Mouse (Mus musculus) kidney, embryonic 16.5 days (tissue): ENCODE data around the gene Pih1d1. TPM values are rescaled to one million over a fixed set of nuclear protein-coding genes. Genes with fewer than 3 reads are reported as not detected.

Experiments
- ATAC-seq: fragments of 200-750 bp; cut with Nextera tagmentation; 2 replicates; pipeline ENCODE4 v1.8.0; 2017; ENCODE audit warnings: moderate TSS enrichment; ENCODE audit not compliant: low FRiP score, low TSS enrichment
- H3K27ac ChIP-seq: fragments of 300-500 bp; sonication (generic); 2 replicates; pipeline ENCODE4 v1.5.1; 2014; ENCODE audit warnings: low read length
- H3K27me3 ChIP-seq: fragments of 300-500 bp; sonication (generic); 2 replicates; pipeline ENCODE4 v1.6.1; 2014; ENCODE audit warnings: low read length, control low read depth, mixed read lengths; ENCODE audit not compliant: insufficient read depth
- H3K36me3 ChIP-seq: fragments of 300-500 bp; sonication (generic); 2 replicates; pipeline ENCODE4 v1.6.1; 2014; ENCODE audit warnings: low read length, control low read depth, mixed read lengths; ENCODE audit not compliant: insufficient read depth
- H3K4me1 ChIP-seq: fragments of 300-500 bp; sonication (generic); 2 replicates; pipeline ENCODE4 v1.6.1; 2014; ENCODE audit warnings: low read length, control low read depth, mixed read lengths; ENCODE audit not compliant: insufficient read depth
- H3K4me2 ChIP-seq: fragments of 300-500 bp; sonication (generic); replicated peaks from 2 replicates; pipeline ENCODE4 v1.6.1; 2014; ENCODE audit warnings: low read depth, low read length
- H3K4me3 ChIP-seq: fragments of 300-500 bp; sonication (generic); 2 replicates; pipeline ENCODE4 v1.5.1; 2014; ENCODE audit warnings: mild to moderate bottlenecking, low read length
- H3K9ac ChIP-seq: fragments of 300-500 bp; sonication (generic); replicated peaks from 2 replicates; pipeline ENCODE4 v1.6.1; 2014; ENCODE audit warnings: low read length
- H3K9me3 ChIP-seq: fragments of 300-500 bp; sonication (generic); 2 replicates; pipeline ENCODE4 v1.6.1; 2016; ENCODE audit warnings: low read length, control low read depth
- WGBS: fragments of 180-500 bp; shearing (Covaris S2); extraction: QIAGEN DNeasy Blood & Tissue Kit; methylation state at CpG from one replicate; pipeline ENCODE4 v1.1.7; 2014; 5-methylcytosine and 5-hydroxymethylcytosine counted together
- polyA plus RNA-seq: library from polyadenylated mRNA; unstranded; fragments of >200 nt; fragmentation: Nextera tagmentation; extraction: Ambion mirVana; gene quantifications from 2 replicates; pipeline ENCODE4 v1.2.1, GENCODE M21; 2015

Gene Pih1d1
- polyA plus RNA-seq, 1 experiment from 2014 or later = 112 TPM

GRCm38 (mm10) chr7:45133446-45134159, 20.5 kb upstream of the Pih1d1 start:
- Histone ChIP-seq H3K27me3 (no peaks in the 10 kb centered on the region), H3K4me3 (no peak overlapping the region), H3K9me3 (no peaks in the 10 kb centered on the region), H3K4me2 (no peak overlapping the region), H3K9ac (no peak overlapping the region), H3K36me3 (no peaks in the 10 kb centered on the region), H3K4me1 (peaks cover 14% of the 10 kb centered on the region), H3K27ac (no peak overlapping the region)
- no peak for ATAC-seq
- WGBS = 75% methylated on average over 8 of the region's 8 CpGs

- H3K36me3 ChIP-seq = no peaks in the 10 kb centered on the region
- ATAC-seq = no peak
- no peak overlapping the region for H3K4me3 ChIP-seq
- no peaks in the 10 kb centered on the region for H3K27me3 ChIP-seq
- H3K4me2 ChIP-seq = no peak overlapping the region
- peaks cover 10% of the 10 kb centered on the region for H3K4me1 ChIP-seq
- H3K9me3 ChIP-seq = no peaks in the 10 kb centered on the region
- no peak overlapping the region for H3K27ac ChIP-seq
- no peak overlapping the region for H3K9ac ChIP-seq
- 11% methylated on average over 12 of the region's 12 CpGs for WGBS
Measured at GRCm38 (mm10) chr7:45134544-45135026, 19.5 kb upstream of the Pih1d1 start.

GRCm38 (mm10) chr7:45135370-45135769, 18.7 kb upstream of the Pih1d1 start:
- ATAC-seq = no peak
- H3K36me3 ChIP-seq = no peaks in the 10 kb centered on the region
- 0 out of 2 replicates have a peak overlapping the region, but pooled peaks have one; percentile 29 for H3K9ac ChIP-seq
- WGBS = 79% methylated on average over 3 of the region's 3 CpGs
- no peak overlapping the region for H3K27ac ChIP-seq
- H3K4me1 ChIP-seq = 0 out of 2 replicates have a peak, but pooled peaks cover 4% of the 10 kb centered on the region
- peak overlapping the region; percentile 70; the same call in 1 of the 2 replicates for H3K4me3 ChIP-seq
- H3K27me3 ChIP-seq = no peaks in the 10 kb centered on the region
- H3K9me3 ChIP-seq = no peaks in the 10 kb centered on the region
- peak overlapping the region; percentile 83; the same call in 1 of the 2 replicates for H3K4me2 ChIP-seq

GRCm38 (mm10) chr7:45135993-45136567, 18.0 kb upstream of the Pih1d1 start, which contains the start of the genes Gm45713 and Flt3l:
Gene Gm45713 (minus strand): TSS chr7:45136231.
Gene Flt3l (minus strand): TSS chr7:45136432.
- WGBS = 2% methylated on average over 29 of the region's 29 CpGs
- H3K27ac ChIP-seq = no peak within 1 kb of the TSS
- peak within 1 kb of the TSS; percentile 70 for H3K4me3 ChIP-seq
- H3K27me3 ChIP-seq = no peaks in the 10 kb centered on the region
- ATAC-seq = peak; percentile 88
- H3K9me3 ChIP-seq = no peaks in the 10 kb centered on the region
- H3K4me1 ChIP-seq = 0 out of 2 replicates have a peak, but pooled peaks cover 4% of the 10 kb centered on the region
- peak within 1 kb of the TSS; percentile 76 for H3K9ac ChIP-seq
- peak within 1 kb of the TSS; percentile 83 for H3K4me2 ChIP-seq
- H3K36me3 ChIP-seq = no peaks in the 10 kb centered on the region

GRCm38 (mm10) chr7:45137171-45138006, 16.7 kb upstream of the Pih1d1 start:
- Histone ChIP-seq H3K36me3 (peaks cover 9% of the 10 kb centered on the region), H3K4me1 (0 out of 2 replicates have a peak, but pooled peaks cover 4% of the 10 kb centered on the region), H3K9me3 (no peaks in the 10 kb centered on the region), H3K27ac (no peak overlapping the region), H3K9ac (no peak overlapping the region), H3K4me2 (no peak overlapping the region), H3K27me3 (no peaks in the 10 kb centered on the region), H3K4me3 (no peak overlapping the region)
- WGBS = 84% methylated on average over 12 of the region's 12 CpGs
- no peak for ATAC-seq

GRCm38 (mm10) chr7:45138403-45138802, 15.7 kb upstream of the Pih1d1 start:
- no peak for ATAC-seq
- no peaks in the 10 kb centered on the region for H3K9me3 ChIP-seq
- H3K36me3 ChIP-seq = peaks cover 14% of the 10 kb centered on the region
- H3K4me2 ChIP-seq = no peak overlapping the region
- WGBS = 77% methylated on average over 1 of the region's 1 CpGs
- no peaks in the 10 kb centered on the region for H3K27me3 ChIP-seq
- H3K9ac ChIP-seq = no peak overlapping the region
- 0 out of 2 replicates have a peak, but pooled peaks cover 4% of the 10 kb centered on the region for H3K4me1 ChIP-seq
- H3K4me3 ChIP-seq = no peak overlapping the region
- no peak overlapping the region for H3K27ac ChIP-seq

GRCm38 (mm10) chr7:45139904-45140723, 14.0 kb upstream of the Pih1d1 start:
- no peak overlapping the region for H3K27ac ChIP-seq
- H3K27me3 ChIP-seq = no peaks in the 10 kb centered on the region
- H3K9ac ChIP-seq = no peak overlapping the region
- 71% methylated on average over 8 of the region's 8 CpGs for WGBS
- no peaks in the 10 kb centered on the region for H3K9me3 ChIP-seq
- no peak overlapping the region for H3K4me2 ChIP-seq
- peaks cover 30% of the 10 kb centered on the region for H3K36me3 ChIP-seq
- ATAC-seq = no peak
- no peak overlapping the region for H3K4me3 ChIP-seq
- 0 out of 2 replicates have a peak, but pooled peaks cover 4% of the 10 kb centered on the region for H3K4me1 ChIP-seq

- Histone ChIP-seq H3K27ac (no peak overlapping the region), H3K4me1 (no peaks in the 10 kb centered on the region), H3K4me2 (no peak overlapping the region), H3K9ac (no peak overlapping the region), H3K9me3 (no peaks in the 10 kb centered on the region), H3K4me3 (no peak overlapping the region), H3K27me3 (no peaks in the 10 kb centered on the region), H3K36me3 (peaks cover 40% of the 10 kb centered on the region)
- no peak for ATAC-seq
- 92% methylated on average over 3 of the region's 3 CpGs for WGBS
Measured at GRCm38 (mm10) chr7:45141319-45141718, 12.8 kb upstream of the Pih1d1 start.

- no peaks in the 10 kb centered on the region for H3K27me3 ChIP-seq
- peaks cover 44% of the 10 kb centered on the region for H3K36me3 ChIP-seq
- no peaks in the 10 kb centered on the region for H3K9me3 ChIP-seq
- H3K9ac ChIP-seq = no peak overlapping the region
- no peak for ATAC-seq
- no peak overlapping the region for H3K4me2 ChIP-seq
- no peaks in the 10 kb centered on the region for H3K4me1 ChIP-seq
- H3K4me3 ChIP-seq = no peak overlapping the region
- no peak overlapping the region for H3K27ac ChIP-seq
- 89% methylated on average over 5 of the region's 5 CpGs for WGBS
Measured at GRCm38 (mm10) chr7:45141914-45142313, 12.2 kb upstream of the Pih1d1 start.
